12 mouse cellular contexts compared by ENCODE assay signal in genomic region chr12:83112901-83113628, GRCm38 (mm10).
DNase-seq lines count a peak whose midpoint lies in the region; ATAC-seq and TF ChIP-seq lines count a peak whose summit lies in the region.
"Had no signal": no experiment of that assay in that cellular context is flagged by ENCODE, and none has a peak within 500 bp of the region (broad histone marks: within the 10 kb centered on the region; RNA-seq: fewer than 3 reads in every experiment).

No protein-coding gene starts in this region.

- no peak for DNase-seq in heart, embryonic 10.5 days (ENCODE audit: low spot score)
- no peak for DNase-seq in heart, postnatal 25 days (ENCODE audit: low spot score)
- no peak for DNase-seq in stomach, postnatal 0 days (ENCODE audit: low spot score)
- DNase-seq in frontal cortex, postnatal 36 days (ENCODE audit: low spot score in 2 of 2), result no peak
- no peak for DNase-seq in thymus, postnatal 4 days
- DNase-seq: gastrocnemius, postnatal 14 days; lung, postnatal 14 days had no signal

- intact Hi-C loops in heart, postnatal 25 days (cut with DNase I), result no loop called here

- H3K4me2 ChIP-seq in stomach, embryonic 15.5 days, result no peak overlapping the region
- no peak overlapping the region for H3K4me2 ChIP-seq in stomach, postnatal 0 days (replicated peaks; ENCODE audit: low read depth)
- H3K4me2 ChIP-seq in intestine, embryonic 16.5 days (ENCODE audit: low read depth, low read length), result no peak overlapping the region

- ATAC-seq in stomach, embryonic 15.5 days (ENCODE audit: insufficient read depth, low FRiP score, low read depth), result peak; percentile 83; the same call in 1 of the 2 replicates
- no peak for ATAC-seq in stomach, postnatal 0 days (ENCODE audit: low FRiP score, low TSS enrichment)
- peak; percentile 85 for ATAC-seq in megakaryocyte-erythroid progenitor cell, adult 5-6 weeks (replicated peaks; ENCODE audit: low FRiP score, low TSS enrichment, poor library complexity, severe bottlenecking)
- no peak for ATAC-seq in intestine, embryonic 16.5 days
- ATAC-seq: inflammation-experienced regulatory T-cells, adult 6 months; Patski had no signal

- H3K4me3 ChIP-seq in heart, embryonic 10.5 days, result no peak overlapping the region
- no peak overlapping the region for H3K4me3 ChIP-seq in stomach, embryonic 15.5 days (replicated peaks)
- H3K4me3 ChIP-seq in stomach, postnatal 0 days (ENCODE audit: low read depth, low read length), result no peak overlapping the region
- no peak overlapping the region for H3K4me3 ChIP-seq in intestine, embryonic 16.5 days (ENCODE audit: low read length)

- H3K27ac ChIP-seq in heart, embryonic 10.5 days, result 0 out of 2 replicates have a peak overlapping the region, but pooled peaks have one; percentile 31
- no peak overlapping the region for H3K27ac ChIP-seq in stomach, embryonic 15.5 days
- no peak overlapping the region for H3K27ac ChIP-seq in stomach, postnatal 0 days (replicated peaks)
- no peak overlapping the region for H3K27ac ChIP-seq in intestine, embryonic 16.5 days (ENCODE audit: low read length)

- no peaks in the 10 kb centered on the region for H3K9me3 ChIP-seq in heart, embryonic 10.5 days
- no peaks in the 10 kb centered on the region for H3K9me3 ChIP-seq in stomach, embryonic 15.5 days
- H3K9me3 ChIP-seq in stomach, postnatal 0 days (ENCODE audit: control insufficient read depth, low read length), result no peaks in the 10 kb centered on the region
- H3K9me3 ChIP-seq in intestine, embryonic 16.5 days (ENCODE audit: control insufficient read depth, low read length), result no peaks in the 10 kb centered on the region

- no peaks in the 10 kb centered on the region for H3K36me3 ChIP-seq in heart, embryonic 10.5 days
- H3K36me3 ChIP-seq in stomach, embryonic 15.5 days, result no peaks in the 10 kb centered on the region
- H3K36me3 ChIP-seq in stomach, postnatal 0 days (ENCODE audit: control insufficient read depth, insufficient read depth, low read length), result no peaks in the 10 kb centered on the region
- H3K36me3 ChIP-seq in intestine, embryonic 16.5 days (ENCODE audit: control insufficient read depth, insufficient read depth, low read length), result no peaks in the 10 kb centered on the region

- peaks cover 41% of the 10 kb centered on the region for H3K4me1 ChIP-seq in heart, embryonic 10.5 days
- no peaks in the 10 kb centered on the region for H3K4me1 ChIP-seq in stomach, embryonic 15.5 days
- no peaks in the 10 kb centered on the region for H3K4me1 ChIP-seq in stomach, postnatal 0 days (replicated peaks; ENCODE audit: control insufficient read depth, insufficient read depth)
- H3K4me1 ChIP-seq in intestine, embryonic 16.5 days (ENCODE audit: control insufficient read depth, insufficient read depth, low read length), result no peaks in the 10 kb centered on the region

- no peaks in the 10 kb centered on the region for H3K27me3 ChIP-seq in heart, embryonic 10.5 days (ENCODE audit: insufficient read depth, poor library complexity, severe bottlenecking)
- no peaks in the 10 kb centered on the region for H3K27me3 ChIP-seq in stomach, embryonic 15.5 days (replicated peaks)
- no peaks in the 10 kb centered on the region for H3K27me3 ChIP-seq in stomach, postnatal 0 days (ENCODE audit: control insufficient read depth, insufficient read depth, low read length)
- no peaks in the 10 kb centered on the region for H3K27me3 ChIP-seq in intestine, embryonic 16.5 days (replicated peaks; ENCODE audit: control insufficient read depth, insufficient read depth, low read length)

- H3K9ac ChIP-seq in stomach, embryonic 15.5 days, result no peak overlapping the region
- H3K9ac ChIP-seq in stomach, postnatal 0 days (ENCODE audit: low read length), result no peak overlapping the region
- H3K9ac ChIP-seq in intestine, embryonic 16.5 days (ENCODE audit: low read depth, low read length), result no peak overlapping the region

- no peak for TF ChIP-seq CTCF in stomach, postnatal 0 days (IDR thresholded peaks at IDR 0.05; ENCODE audit: low read depth)

- no peak for TF ChIP-seq EP300 in stomach, postnatal 0 days (optimal IDR thresholded peaks at IDR 0.05)

- WGBS in heart, embryonic 10.5 days, result 61% methylated on average over 6 of the region's 6 CpGs
- 77% methylated on average over 6 of the region's 6 CpGs for WGBS in stomach, embryonic 15.5 days
- WGBS in stomach, postnatal 0 days, result 74% methylated on average over 6 of the region's 6 CpGs
- WGBS in intestine, embryonic 16.5 days, result 77% methylated on average over 6 of the region's 6 CpGs

Comparison
In these comparisons a context has a peak if more than half of its experiments do, and no peak if none do; other contexts are left out.
1. ATAC-seq: peak in stomach, embryonic 15.5 days (single experiment) and megakaryocyte-erythroid progenitor cell, adult 5-6 weeks (single experiment); none in stomach, postnatal 0 days (single experiment) and intestine, embryonic 16.5 days (single experiment).